Mouse (Mus musculus): ENCODE results near the gene Grin2a. TPM values are rescaled to one million over a fixed set of nuclear protein-coding genes. Genes with fewer than 3 reads are reported as not detected.

The Grin2a gene
- polyA plus RNA-seq, 1 experiment from 2014 or later, result 11.0 TPM

DNA sequence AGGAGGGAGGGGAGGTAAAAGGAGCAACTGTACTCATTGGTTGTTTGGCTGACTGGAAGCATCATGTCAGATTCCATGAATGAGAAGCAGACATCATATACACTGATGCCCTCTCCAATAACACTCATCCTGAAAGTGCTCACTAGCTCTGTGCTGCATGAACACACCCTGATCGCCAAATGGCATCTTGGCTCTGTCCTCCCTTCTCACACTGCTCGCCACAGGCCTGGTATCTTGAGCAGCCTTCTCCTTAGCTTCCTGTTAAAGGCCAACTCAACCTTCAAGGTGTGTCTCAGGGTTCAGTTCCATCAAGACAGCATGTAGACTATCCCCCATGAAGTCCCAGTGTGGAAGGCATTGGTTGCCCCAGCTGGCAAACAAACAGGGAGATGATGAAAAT, 137.6 kb downstream of the Grin2a start:
- Histone ChIP-seq H3K27ac (ENCODE audit: low read depth, low read length) (no peak overlapping the region), H3K4me3 (ENCODE audit: low read depth, low read length) (no peak overlapping the region), H3K4me2 (ENCODE audit: low read depth, low read length) (no peak overlapping the region), H3K27me3 (ENCODE audit: control insufficient read depth, insufficient read depth, low read length) (no peaks in the 10 kb centered on the region), H3K36me3 (ENCODE audit: control insufficient read depth, insufficient read depth, low read length) (no peaks in the 10 kb centered on the region), H3K9me3 (ENCODE audit: control insufficient read depth, low read length) (no peaks in the 10 kb centered on the region), H3K9ac (replicated peaks; ENCODE audit: low read depth, low read length) (no peak overlapping the region), H3K4me1 (ENCODE audit: control insufficient read depth, insufficient read depth, low read length) (no peaks in the 10 kb centered on the region)
- no peak for ATAC-seq (ENCODE audit: low read depth)
- 81% methylated on average over 2 of the region's 2 CpGs for WGBS

DNA sequence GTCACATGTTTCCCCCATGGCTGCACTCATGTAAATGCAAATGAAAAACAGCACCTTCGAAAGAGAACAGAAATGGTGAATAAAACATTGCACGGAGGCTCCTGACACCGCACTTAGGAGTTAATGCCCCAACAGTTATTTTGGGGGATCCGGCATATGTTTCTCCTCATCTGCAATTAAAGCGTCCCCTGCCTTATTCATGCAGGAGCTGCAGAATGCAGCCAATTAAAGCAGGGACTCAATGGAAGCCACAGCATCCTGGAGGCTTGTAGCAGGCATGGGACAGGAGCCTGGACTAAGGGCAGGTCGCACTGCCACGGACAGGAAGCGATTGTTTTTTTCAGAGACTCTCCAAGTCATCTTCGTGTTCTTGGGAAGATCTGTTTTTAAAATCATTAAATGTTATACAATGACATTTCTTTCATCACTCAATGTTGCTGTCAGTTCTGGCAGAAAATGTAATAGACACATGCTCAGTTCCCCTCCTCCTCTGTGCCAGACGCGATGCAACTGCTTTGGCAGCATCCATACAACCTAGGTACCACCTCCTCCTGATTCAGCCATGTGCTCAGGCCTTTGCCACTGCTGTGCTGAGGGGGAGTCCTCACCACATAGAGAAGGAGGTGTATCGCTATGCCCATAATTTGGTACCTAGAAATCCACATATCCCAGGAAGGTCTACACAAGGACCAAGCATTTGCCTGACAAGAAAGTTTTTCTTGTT, 143.9 kb downstream of the Grin2a start:
- H3K4me3 ChIP-seq (ENCODE audit: low read depth, low read length), result no peak overlapping the region
- 86% methylated on average over 12 of the region's 12 CpGs for WGBS
- ATAC-seq (ENCODE audit: low read depth), result no peak
- H3K9me3 ChIP-seq (ENCODE audit: control insufficient read depth, low read length), result no peaks in the 10 kb centered on the region
- H3K9ac ChIP-seq (replicated peaks; ENCODE audit: low read depth, low read length), result no peak overlapping the region
- H3K4me2 ChIP-seq (ENCODE audit: low read depth, low read length), result no peak overlapping the region
- H3K27me3 ChIP-seq (ENCODE audit: control insufficient read depth, insufficient read depth, low read length), result no peaks in the 10 kb centered on the region
- H3K36me3 ChIP-seq (ENCODE audit: control insufficient read depth, insufficient read depth, low read length), result no peaks in the 10 kb centered on the region
- no peaks in the 10 kb centered on the region for H3K4me1 ChIP-seq (ENCODE audit: control insufficient read depth, insufficient read depth, low read length)
- H3K27ac ChIP-seq (ENCODE audit: low read depth, low read length), result no peak overlapping the region

DNA sequence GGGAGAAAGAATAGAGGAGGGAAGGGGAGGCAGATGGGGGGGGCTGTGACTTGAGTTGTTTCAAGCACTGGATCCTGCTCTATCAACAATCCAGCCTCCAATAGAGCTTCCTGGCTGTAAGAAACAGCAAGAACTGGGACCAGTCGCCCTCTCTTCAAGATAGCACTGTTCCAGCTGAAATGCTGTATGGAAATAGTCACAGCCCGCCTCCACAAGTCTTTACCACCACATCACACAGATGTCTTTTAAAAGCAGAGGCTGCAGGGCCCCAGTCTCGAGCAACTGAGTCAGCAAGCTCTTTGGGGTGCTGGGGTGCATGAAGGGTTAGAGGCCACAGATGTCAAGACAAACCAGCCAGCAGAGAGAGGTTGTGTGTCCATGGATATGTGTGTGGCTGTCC, 153.9 kb downstream of the Grin2a start:
- no peak overlapping the region for H3K4me2 ChIP-seq (ENCODE audit: low read depth, low read length)
- ATAC-seq (ENCODE audit: low read depth), result no peak
- H3K4me3 ChIP-seq (ENCODE audit: low read depth, low read length), result no peak overlapping the region
- no peaks in the 10 kb centered on the region for H3K36me3 ChIP-seq (ENCODE audit: control insufficient read depth, insufficient read depth, low read length)
- no peak overlapping the region for H3K27ac ChIP-seq (ENCODE audit: low read depth, low read length)
- H3K9me3 ChIP-seq (ENCODE audit: control insufficient read depth, low read length), result no peaks in the 10 kb centered on the region
- WGBS, result 78% methylated on average over 3 of the region's 3 CpGs
- no peaks in the 10 kb centered on the region for H3K4me1 ChIP-seq (ENCODE audit: control insufficient read depth, insufficient read depth, low read length)
- no peaks in the 10 kb centered on the region for H3K27me3 ChIP-seq (ENCODE audit: control insufficient read depth, insufficient read depth, low read length)
- no peak overlapping the region for H3K9ac ChIP-seq (replicated peaks; ENCODE audit: low read depth, low read length)

DNA sequence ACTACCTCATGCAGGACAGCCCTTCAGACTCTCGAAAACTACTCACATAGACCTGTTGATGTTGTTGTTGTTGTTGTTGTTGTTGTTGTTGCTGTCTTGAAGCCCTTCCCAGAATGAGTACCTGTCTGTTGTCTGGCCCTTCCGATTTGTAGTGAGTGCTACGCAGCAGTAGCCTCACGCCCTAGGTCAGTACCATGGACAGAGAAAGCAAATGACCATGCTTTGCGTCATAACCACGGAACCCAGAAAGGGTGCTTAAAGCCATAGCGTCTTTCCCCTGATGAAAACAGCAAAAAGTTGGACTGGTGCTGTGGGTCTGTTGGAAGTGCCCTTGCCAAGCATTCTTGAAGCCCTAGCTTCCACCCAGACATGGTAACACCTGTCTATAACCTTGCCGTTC, 158.8 kb downstream of the Grin2a start:
- Histone ChIP-seq H3K4me1 (ENCODE audit: control insufficient read depth, insufficient read depth, low read length) (no peaks in the 10 kb centered on the region), H3K9ac (replicated peaks; ENCODE audit: low read depth, low read length) (no peak overlapping the region), H3K4me2 (ENCODE audit: low read depth, low read length) (no peak overlapping the region), H3K9me3 (ENCODE audit: control insufficient read depth, low read length) (no peaks in the 10 kb centered on the region), H3K27me3 (ENCODE audit: control insufficient read depth, insufficient read depth, low read length) (no peaks in the 10 kb centered on the region), H3K27ac (ENCODE audit: low read depth, low read length) (no peak overlapping the region), H3K4me3 (ENCODE audit: low read depth, low read length) (no peak overlapping the region), H3K36me3 (ENCODE audit: control insufficient read depth, insufficient read depth, low read length) (no peaks in the 10 kb centered on the region)
- ATAC-seq (ENCODE audit: low read depth), result no peak
- 41% methylated on average over 8 of the region's 8 CpGs for WGBS

GRCm38 (mm10) chr16:9834236-9834635, 161.1 kb downstream of the Grin2a start:
- H3K4me1 ChIP-seq (ENCODE audit: control insufficient read depth, insufficient read depth, low read length), result no peaks in the 10 kb centered on the region
- no peak overlapping the region for H3K4me3 ChIP-seq (ENCODE audit: low read depth, low read length)
- H3K9me3 ChIP-seq (ENCODE audit: control insufficient read depth, low read length), result no peaks in the 10 kb centered on the region
- no peak overlapping the region for H3K27ac ChIP-seq (ENCODE audit: low read depth, low read length)
- no peaks in the 10 kb centered on the region for H3K36me3 ChIP-seq (ENCODE audit: control insufficient read depth, insufficient read depth, low read length)
- no peaks in the 10 kb centered on the region for H3K27me3 ChIP-seq (ENCODE audit: control insufficient read depth, insufficient read depth, low read length)
- ATAC-seq (ENCODE audit: low read depth), result no peak
- H3K9ac ChIP-seq (replicated peaks; ENCODE audit: low read depth, low read length), result no peak overlapping the region
- 90% methylated on average over 2 of the region's 2 CpGs for WGBS
- H3K4me2 ChIP-seq (ENCODE audit: low read depth, low read length), result no peak overlapping the region

DNA sequence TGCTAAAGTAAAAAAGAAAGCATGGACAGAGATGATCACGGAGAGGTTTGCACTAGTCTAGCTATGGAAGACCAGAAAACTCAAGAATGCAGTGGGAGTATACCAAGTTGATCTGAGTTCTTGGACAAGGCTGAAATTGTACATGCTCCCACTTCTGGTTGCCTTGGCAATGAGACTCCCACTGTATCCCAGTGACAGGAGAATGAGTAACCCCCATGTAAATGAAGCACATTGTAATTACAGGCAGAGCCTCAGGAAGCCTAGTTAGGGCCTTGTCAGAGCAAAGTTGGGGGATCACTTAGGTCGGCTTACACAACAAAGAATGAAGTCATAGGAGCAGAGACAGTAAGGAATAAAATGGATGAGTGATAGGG, 170.3 kb downstream of the Grin2a start:
- 81% methylated on average over 2 of the region's 2 CpGs for WGBS
- Histone ChIP-seq H3K9ac (replicated peaks; ENCODE audit: low read depth, low read length) (no peak overlapping the region), H3K4me2 (ENCODE audit: low read depth, low read length) (no peak overlapping the region), H3K4me3 (ENCODE audit: low read depth, low read length) (no peak overlapping the region), H3K4me1 (ENCODE audit: control insufficient read depth, insufficient read depth, low read length) (no peaks in the 10 kb centered on the region), H3K36me3 (ENCODE audit: control insufficient read depth, insufficient read depth, low read length) (no peaks in the 10 kb centered on the region), H3K27ac (ENCODE audit: low read depth, low read length) (no peak overlapping the region), H3K27me3 (ENCODE audit: control insufficient read depth, insufficient read depth, low read length) (no peaks in the 10 kb centered on the region), H3K9me3 (ENCODE audit: control insufficient read depth, low read length) (no peaks in the 10 kb centered on the region)
- no peak for ATAC-seq (ENCODE audit: low read depth)

GRCm38 (mm10) chr16:9824436-9825109, 170.8 kb downstream of the Grin2a start:
- Histone ChIP-seq H3K9me3 (ENCODE audit: control insufficient read depth, low read length) (no peaks in the 10 kb centered on the region), H3K36me3 (ENCODE audit: control insufficient read depth, insufficient read depth, low read length) (no peaks in the 10 kb centered on the region), H3K4me1 (ENCODE audit: control insufficient read depth, insufficient read depth, low read length) (no peaks in the 10 kb centered on the region), H3K27ac (ENCODE audit: low read depth, low read length) (no peak overlapping the region), H3K9ac (replicated peaks; ENCODE audit: low read depth, low read length) (no peak overlapping the region), H3K4me2 (ENCODE audit: low read depth, low read length) (no peak overlapping the region), H3K27me3 (ENCODE audit: control insufficient read depth, insufficient read depth, low read length) (no peaks in the 10 kb centered on the region), H3K4me3 (ENCODE audit: low read depth, low read length) (no peak overlapping the region)
- WGBS, result 88% methylated on average over 4 of the region's 4 CpGs
- no peak for ATAC-seq (ENCODE audit: low read depth)

GRCm38 (mm10) chr16:9823686-9824085, 171.7 kb downstream of the Grin2a start:
- Histone ChIP-seq H3K36me3 (ENCODE audit: control insufficient read depth, insufficient read depth, low read length) (no peaks in the 10 kb centered on the region), H3K27ac (ENCODE audit: low read depth, low read length) (no peak overlapping the region), H3K4me1 (ENCODE audit: control insufficient read depth, insufficient read depth, low read length) (no peaks in the 10 kb centered on the region), H3K4me2 (ENCODE audit: low read depth, low read length) (no peak overlapping the region), H3K27me3 (ENCODE audit: control insufficient read depth, insufficient read depth, low read length) (no peaks in the 10 kb centered on the region), H3K9ac (replicated peaks; ENCODE audit: low read depth, low read length) (no peak overlapping the region), H3K9me3 (ENCODE audit: control insufficient read depth, low read length) (no peaks in the 10 kb centered on the region), H3K4me3 (ENCODE audit: low read depth, low read length) (no peak overlapping the region)
- no peak for ATAC-seq (ENCODE audit: low read depth)

GRCm38 (mm10) chr16:9819508-9819907, 175.9 kb downstream of the Grin2a start:
- H3K4me1 ChIP-seq (ENCODE audit: control insufficient read depth, insufficient read depth, low read length), result no peaks in the 10 kb centered on the region
- no peak overlapping the region for H3K4me2 ChIP-seq (ENCODE audit: low read depth, low read length)
- no peaks in the 10 kb centered on the region for H3K9me3 ChIP-seq (ENCODE audit: control insufficient read depth, low read length)
- WGBS, result 51% methylated on average over 3 of the region's 3 CpGs
- H3K9ac ChIP-seq (replicated peaks; ENCODE audit: low read depth, low read length), result no peak overlapping the region
- no peaks in the 10 kb centered on the region for H3K36me3 ChIP-seq (ENCODE audit: control insufficient read depth, insufficient read depth, low read length)
- H3K27ac ChIP-seq (ENCODE audit: low read depth, low read length), result no peak overlapping the region
- no peaks in the 10 kb centered on the region for H3K27me3 ChIP-seq (ENCODE audit: control insufficient read depth, insufficient read depth, low read length)
- H3K4me3 ChIP-seq (ENCODE audit: low read depth, low read length), result no peak overlapping the region
- ATAC-seq (ENCODE audit: low read depth), result no peak
